Mouse (Mus musculus) CD4-positive naive resting alpha-beta T cell, adult 57 days (primary cell): ENCODE results near the gene Pdzd3. TPM values are rescaled to one million over a fixed set of nuclear protein-coding genes. Genes with fewer than 3 reads are reported as not detected.

Experiments
- total RNA-seq: library from RNA; stranded (reverse); gene quantifications from one replicate; pipeline ENCODE4 v1.2.4, GENCODE M21; 2023

The Pdzd3 gene
- not detected for total RNA-seq

GRCm38 (mm10) chr9:44251314-44251713 is at the start of gene Pdzd3:
TSS of gene Pdzd3 (minus strand) at chr9:44251471.

GRCm38 (mm10) chr9:44288076-44288958 is 37.0 kb upstream of the Pdzd3 start, which contains the start of gene Abcg4:
TSS of gene Abcg4 (minus strand) at chr9:44288615.

GRCm38 (mm10) chr9:44268432-44268831 is 17.2 kb upstream of the Pdzd3 start, which contains the start of gene Nlrx1:
TSS of gene Nlrx1 (minus strand) at chr9:44268599.

GRCm38 (mm10) chr9:44240399-44240798 is 10.9 kb downstream of the Pdzd3 start, which contains the start of gene Ccdc153:
TSS of gene Ccdc153 (plus strand) at chr9:44240676.

GRCm38 (mm10) chr9:44233802-44234478 is 17.3 kb downstream of the Pdzd3 start, which contains the start of gene Cbl:
TSS of gene Cbl (minus strand) at chr9:44234049.

Other genes starting within 250 kb of the Pdzd3 start
- gene Thy1, start 208.1 kb downstream of the Pdzd3 start, total RNA-seq, result 673 TPM
- 86.6 TPM for gene Usp2, start 184.4 kb downstream of the Pdzd3 start, total RNA-seq
- gene Mfrp, start 149.7 kb downstream of the Pdzd3 start, total RNA-seq, result 1.9 TPM
- gene C1qtnf5, start 144.2 kb downstream of the Pdzd3 start, total RNA-seq, result not detected
- gene Gm49380, start 138.0 kb downstream of the Pdzd3 start, total RNA-seq, result 0.89 TPM
- gene Rnf26, start 138.0 kb downstream of the Pdzd3 start, total RNA-seq, result 21.7 TPM
- gene Mcam, start 117.0 kb downstream of the Pdzd3 start, total RNA-seq, result 3.5 TPM
- 176 TPM for gene Cbl, start 17.4 kb downstream of the Pdzd3 start, total RNA-seq
- gene Ccdc153, start 10.8 kb downstream of the Pdzd3 start, total RNA-seq, result not detected
- 5.8 TPM for gene Nlrx1, start 17.1 kb upstream of the Pdzd3 start, total RNA-seq
- gene Abcg4, start 37.1 kb upstream of the Pdzd3 start, total RNA-seq, result 0.53 TPM
- gene Hinfp, start 54.2 kb upstream of the Pdzd3 start, total RNA-seq, result 44.8 TPM
- gene C2cd2l, start 68.8 kb upstream of the Pdzd3 start, total RNA-seq, result 25.9 TPM
- gene Dpagt1, start 74.5 kb upstream of the Pdzd3 start, total RNA-seq, result 7.2 TPM
- gene H2afx, start 83.2 kb upstream of the Pdzd3 start, total RNA-seq, result 44.3 TPM
- gene Hmbs, start 92.8 kb upstream of the Pdzd3 start, total RNA-seq, result 11.2 TPM
- gene Vps11, start 110.2 kb upstream of the Pdzd3 start, total RNA-seq, result 56.4 TPM
- 64.4 TPM for gene Hyou1, start 128.0 kb upstream of the Pdzd3 start, total RNA-seq
- 16.9 TPM for gene Slc37a4, start 145.4 kb upstream of the Pdzd3 start, total RNA-seq
- 2,873 TPM for gene Rps25, start 155.7 kb upstream of the Pdzd3 start, total RNA-seq
- gene Trappc4, start 156.1 kb upstream of the Pdzd3 start, total RNA-seq, result 41.6 TPM
- 44.1 TPM for gene Ccdc84, start 167.1 kb upstream of the Pdzd3 start, total RNA-seq
- gene Foxr1, start 189.7 kb upstream of the Pdzd3 start, total RNA-seq, result not detected
- not detected for gene Upk2, start 203.5 kb upstream of the Pdzd3 start, total RNA-seq
- gene Bcl9l, start 231.4 kb upstream of the Pdzd3 start, total RNA-seq, result 176 TPM